Comparison of ENCODE assay signal across 8 mouse cellular contexts in the genomic region with DNA sequence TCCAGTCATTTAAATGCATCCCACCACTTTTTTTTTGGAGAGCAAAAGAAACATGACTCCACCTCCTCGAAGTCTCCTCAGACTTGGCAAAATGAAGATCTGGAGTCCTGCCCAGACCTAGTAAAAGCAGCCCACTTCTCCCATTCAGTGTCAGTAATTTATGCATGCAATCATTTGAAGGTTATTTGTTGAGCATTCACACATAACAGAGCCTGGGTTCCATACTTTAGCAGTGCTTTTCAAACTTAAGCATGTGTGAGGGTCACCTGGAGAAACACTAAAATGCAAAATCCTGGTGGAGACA.
DNase-seq lines count a peak whose midpoint lies in the region; ATAC-seq lines count a peak whose summit lies in the region.

No protein-coding gene starts in this region.

- ATAC-seq in cerebellum, adult (ENCODE audit: insufficient number of reproducible peaks, low FRiP score, low TSS enrichment): no peak
- no peak for ATAC-seq in activated CD4-positive, CD25-positive, alpha-beta regulatory T cell, adult 4 months

- DNase-seq in cerebellum, adult 9-10 months: peak; percentile 3
- DNase-seq in kidney, adult 11 months: peak; percentile 11
- DNase-seq in kidney, adult 9 months: no peak
- peak; percentile 29 for DNase-seq in urinary bladder, postnatal 14 days (ENCODE audit: low spot score)
- DNase-seq in urinary bladder, postnatal 10 days (ENCODE audit: low spot score): no peak
- DNase-seq in testis, postnatal 10 days (ENCODE audit: low spot score): peak; percentile 43

Comparison
In these comparisons a context has a peak if more than half of its experiments do, and no peak if none do; other contexts are left out.
1. DNase-seq: peak in cerebellum, adult 9-10 months (single experiment), kidney, adult 11 months (single experiment), urinary bladder, postnatal 14 days (single experiment) and testis, postnatal 10 days (single experiment); none in kidney, adult 9 months (single experiment) and urinary bladder, postnatal 10 days (single experiment).